Mouse (Mus musculus): ENCODE measurements around the gene Slc35f1. TPM values are rescaled to one million over a fixed set of nuclear protein-coding genes. Genes with fewer than 3 reads are reported as not detected.

The Slc35f1 gene
- total and polyA plus RNA-seq, 3 experiments: 0.57 to 0.80 (median 0.73) TPM

DNA sequence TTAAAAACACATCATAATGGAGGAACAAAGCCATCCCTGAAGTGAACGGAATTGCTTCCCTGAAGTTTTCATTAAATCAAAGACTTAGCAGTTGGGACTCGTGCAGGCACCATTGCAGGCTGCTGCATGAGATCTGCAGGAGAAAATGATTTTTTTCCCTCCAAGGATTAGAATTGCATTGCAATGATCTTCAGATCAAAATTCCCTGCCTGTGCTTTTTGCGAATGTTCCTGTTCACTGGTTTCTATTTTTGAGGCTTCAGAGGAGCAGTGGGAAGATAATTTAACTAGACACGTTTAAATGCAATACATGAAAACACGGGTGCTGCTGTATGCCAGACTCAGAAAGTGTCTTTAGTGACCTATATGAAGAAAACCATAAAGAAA is 250.5 kb downstream of the Slc35f1 start:
- no peak for DNase-seq
- Histone ChIP-seq H3K79me2 (replicated peaks; ENCODE audit: control insufficient read depth, insufficient read depth, low read length) (no peaks in the 10 kb centered on the region), H3K27ac (no peak overlapping the region), H3K9ac (ENCODE audit: low read depth, low read length) (no peak overlapping the region), H3K36me3 (ENCODE audit: control insufficient read depth, insufficient read depth, low read length) (no peaks in the 10 kb centered on the region), H3K4me3 (no peak overlapping the region), H3K27me3 (ENCODE audit: control insufficient read depth, insufficient read depth, low read length) (no peaks in the 10 kb centered on the region), H3K4me1 (ENCODE audit: control insufficient read depth, insufficient read depth, low read length) (no peaks in the 10 kb centered on the region)
- WGBS: 76% methylated on average over 5 of the region's 5 CpGs
- intact Hi-C loops (cut with DNase I): no loop called here
- no peak for TF ChIP-seq POLR2A (IDR thresholded peaks at IDR 0.05; ENCODE audit: insufficient read depth, low read depth, low read length)
- TF ChIP-seq EP300 (IDR thresholded peaks at IDR 0.05; ENCODE audit: insufficient read depth, low read depth, low read length): no peak
- TF ChIP-seq CTCF (IDR thresholded peaks at IDR 0.05): no peak

GRCm38 (mm10) chr10:52952581-52952980 is 262.2 kb downstream of the Slc35f1 start:
- intact Hi-C loops (cut with DNase I): no loop called here
- TF ChIP-seq CTCF (IDR thresholded peaks at IDR 0.05): no peak
- TF ChIP-seq EP300 (IDR thresholded peaks at IDR 0.05; ENCODE audit: insufficient read depth, low read depth, low read length): no peak
- no peak for TF ChIP-seq POLR2A (IDR thresholded peaks at IDR 0.05; ENCODE audit: insufficient read depth, low read depth, low read length)
- 69% methylated on average over 3 of the region's 3 CpGs for WGBS
- H3K9ac ChIP-seq (ENCODE audit: low read depth, low read length): no peak overlapping the region
- DNase-seq: no peak
- no peak overlapping the region for H3K27ac ChIP-seq
- no peaks in the 10 kb centered on the region for H3K27me3 ChIP-seq (ENCODE audit: control insufficient read depth, insufficient read depth, low read length)
- no peak overlapping the region for H3K4me3 ChIP-seq
- H3K36me3 ChIP-seq (ENCODE audit: control insufficient read depth, insufficient read depth, low read length): no peaks in the 10 kb centered on the region
- no peaks in the 10 kb centered on the region for H3K79me2 ChIP-seq (replicated peaks; ENCODE audit: control insufficient read depth, insufficient read depth, low read length)
- H3K4me1 ChIP-seq (ENCODE audit: control insufficient read depth, insufficient read depth, low read length): no peaks in the 10 kb centered on the region

- no peak for DNase-seq
- no peaks in the 10 kb centered on the region for H3K79me2 ChIP-seq (replicated peaks; ENCODE audit: control insufficient read depth, insufficient read depth, low read length)
- H3K4me3 ChIP-seq: no peak overlapping the region
- intact Hi-C loops (cut with DNase I): no loop called here
- no peaks in the 10 kb centered on the region for H3K4me1 ChIP-seq (ENCODE audit: control insufficient read depth, insufficient read depth, low read length)
- WGBS: 51% methylated on average over 4 of the region's 4 CpGs
- TF ChIP-seq EP300 (IDR thresholded peaks at IDR 0.05; ENCODE audit: insufficient read depth, low read depth, low read length) (no peak), POLR2A (IDR thresholded peaks at IDR 0.05; ENCODE audit: insufficient read depth, low read depth, low read length) (no peak), CTCF (IDR thresholded peaks at IDR 0.05) (no peak)
- H3K36me3 ChIP-seq (ENCODE audit: control insufficient read depth, insufficient read depth, low read length): no peaks in the 10 kb centered on the region
- no peak overlapping the region for H3K27ac ChIP-seq
- no peak overlapping the region for H3K9ac ChIP-seq (ENCODE audit: low read depth, low read length)
- H3K27me3 ChIP-seq (ENCODE audit: control insufficient read depth, insufficient read depth, low read length): no peaks in the 10 kb centered on the region
Observed at GRCm38 (mm10) chr10:52956728-52957127, 266.4 kb downstream of the Slc35f1 start.

GRCm38 (mm10) chr10:52979251-52979650 is 288.9 kb downstream of the Slc35f1 start:
- Histone ChIP-seq H3K27me3 (ENCODE audit: control insufficient read depth, insufficient read depth, low read length) (no peaks in the 10 kb centered on the region), H3K4me3 (no peak overlapping the region), H3K4me1 (ENCODE audit: control insufficient read depth, insufficient read depth, low read length) (no peaks in the 10 kb centered on the region; the same call in 1 of the 2 replicates), H3K36me3 (ENCODE audit: control insufficient read depth, insufficient read depth, low read length) (no peaks in the 10 kb centered on the region), H3K9ac (ENCODE audit: low read depth, low read length) (no peak overlapping the region), H3K79me2 (replicated peaks; ENCODE audit: control insufficient read depth, insufficient read depth, low read length) (no peaks in the 10 kb centered on the region), H3K27ac (no peak overlapping the region)
- DNase-seq: no peak
- WGBS: 89% methylated on average over 1 of the region's 1 CpGs
- no peak for TF ChIP-seq CTCF (IDR thresholded peaks at IDR 0.05)
- no peak for TF ChIP-seq EP300 (IDR thresholded peaks at IDR 0.05; ENCODE audit: insufficient read depth, low read depth, low read length)
- no peak for TF ChIP-seq POLR2A (IDR thresholded peaks at IDR 0.05; ENCODE audit: insufficient read depth, low read depth, low read length)
- intact Hi-C loops (cut with DNase I): no loop called here

- H3K36me3 ChIP-seq (ENCODE audit: control insufficient read depth, insufficient read depth, low read length): no peaks in the 10 kb centered on the region
- TF ChIP-seq POLR2A (IDR thresholded peaks at IDR 0.05; ENCODE audit: insufficient read depth, low read depth, low read length) (no peak), EP300 (IDR thresholded peaks at IDR 0.05; ENCODE audit: insufficient read depth, low read depth, low read length) (no peak), CTCF (IDR thresholded peaks at IDR 0.05) (no peak)
- 25% methylated on average over 1 of the region's 1 CpGs for WGBS
- H3K27me3 ChIP-seq (ENCODE audit: control insufficient read depth, insufficient read depth, low read length): no peaks in the 10 kb centered on the region
- no peak for DNase-seq
- intact Hi-C loops (cut with DNase I): no loop called here
- H3K4me1 ChIP-seq (ENCODE audit: control insufficient read depth, insufficient read depth, low read length): no peaks in the 10 kb centered on the region; the same call in 1 of the 2 replicates
- H3K79me2 ChIP-seq (replicated peaks; ENCODE audit: control insufficient read depth, insufficient read depth, low read length): no peaks in the 10 kb centered on the region
- no peak overlapping the region for H3K27ac ChIP-seq
- no peak overlapping the region for H3K9ac ChIP-seq (ENCODE audit: low read depth, low read length)
- no peak overlapping the region for H3K4me3 ChIP-seq
Observed at GRCm38 (mm10) chr10:52982836-52983235, 292.5 kb downstream of the Slc35f1 start.

DNA sequence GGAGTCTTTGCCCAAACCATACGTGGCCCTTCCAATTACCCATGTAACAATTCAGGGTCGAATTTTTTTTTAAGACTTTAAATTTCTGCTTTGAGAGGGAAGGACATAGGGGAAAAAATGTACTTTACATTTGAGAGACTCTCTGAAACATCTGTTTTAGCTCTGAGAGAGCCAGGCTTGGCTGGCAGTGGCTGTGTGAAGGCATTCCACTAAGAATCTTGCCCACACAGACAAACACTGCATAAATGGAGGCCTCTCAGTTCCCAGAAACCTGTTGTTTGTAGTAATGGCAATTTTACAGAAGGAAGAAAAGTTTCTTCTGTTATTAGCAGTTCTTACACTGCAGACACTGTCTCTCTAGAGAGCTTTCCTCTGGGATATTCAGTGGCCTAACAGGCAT is 301.9 kb downstream of the Slc35f1 start:
- 56% methylated on average over 2 of the region's 2 CpGs for WGBS
- no peak for TF ChIP-seq EP300 (IDR thresholded peaks at IDR 0.05; ENCODE audit: insufficient read depth, low read depth, low read length)
- no peak for TF ChIP-seq POLR2A (IDR thresholded peaks at IDR 0.05; ENCODE audit: insufficient read depth, low read depth, low read length)
- TF ChIP-seq CTCF (IDR thresholded peaks at IDR 0.05): no peak
- DNase-seq: no peak
- H3K79me2 ChIP-seq (replicated peaks; ENCODE audit: control insufficient read depth, insufficient read depth, low read length): no peaks in the 10 kb centered on the region
- no peak overlapping the region for H3K9ac ChIP-seq (ENCODE audit: low read depth, low read length)
- H3K4me1 ChIP-seq (ENCODE audit: control insufficient read depth, insufficient read depth, low read length): no peaks in the 10 kb centered on the region
- H3K27me3 ChIP-seq (ENCODE audit: control insufficient read depth, insufficient read depth, low read length): no peaks in the 10 kb centered on the region
- H3K36me3 ChIP-seq (ENCODE audit: control insufficient read depth, insufficient read depth, low read length): no peaks in the 10 kb centered on the region
- H3K4me3 ChIP-seq: no peak overlapping the region
- intact Hi-C loops (cut with DNase I): no loop called here
- no peak overlapping the region for H3K27ac ChIP-seq

All from heart, adult 2 months (tissue).